Mouse (Mus musculus): ENCODE measurements at regions not wholly inside any gene's neighbourhood (a gene's known extent, or its start where the extent isn't known, plus 50 kb on each side); places are given as distances from the start of the nearest gene placed in this dataset.

DNA sequence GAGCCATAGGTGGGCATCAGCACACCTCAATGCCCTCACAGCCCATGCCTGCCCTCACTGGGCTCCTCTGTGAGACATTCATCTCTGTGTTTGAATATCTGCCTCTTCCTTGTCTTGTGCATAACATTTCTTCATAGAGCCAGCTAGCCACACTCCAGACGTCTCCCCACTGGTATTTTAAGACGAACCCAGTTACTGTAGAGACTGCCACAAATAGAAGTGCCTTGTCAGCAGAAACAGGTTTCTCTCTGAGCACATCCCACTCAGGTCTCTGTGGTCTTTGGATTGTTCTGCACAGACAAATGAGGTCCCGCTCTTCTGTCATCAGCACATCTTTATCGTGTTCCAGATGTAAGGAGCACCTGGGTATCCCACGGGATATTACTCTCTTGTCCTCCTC lies 130.5 kb downstream of the Efnb2 start:
- TF ChIP-seq CTCF (IDR thresholded peaks at IDR 0.05; ENCODE audit: low read depth, low read length) (no peak), GATA2 (IDR thresholded peaks at IDR 0.05; ENCODE audit: borderline replicate concordance, low read depth, low read length) (no peak), GATA1 (IDR thresholded peaks at IDR 0.05; ENCODE audit: borderline replicate concordance, low read length) (no peak), TAL1 (conservative IDR thresholded peaks at IDR 0.05; ENCODE audit: low read depth, low read length) (no peak)

Data from G1E (cell line).